Mouse (Mus musculus) hindbrain, embryonic 15.5 days (tissue): Measurements from ENCODE around the gene Nectin4. TPM values are rescaled to one million over a fixed set of nuclear protein-coding genes. Genes with fewer than 3 reads are reported as not detected.

Experiments
- ATAC-seq: fragments of 200-750 bp; cut with Nextera tagmentation; 2 replicates; pipeline ENCODE4 v1.8.0; 2017; ENCODE audit warnings: low read depth, moderate number of reproducible peaks, moderate TSS enrichment; ENCODE audit not compliant: low FRiP score
- H3K27ac ChIP-seq: fragments of 300-500 bp; sonication (generic); replicated peaks from 2 replicates; pipeline ENCODE4 v1.5.1; 2015; ENCODE audit warnings: mild to moderate bottlenecking, inconsistent platforms
- H3K27me3 ChIP-seq: fragments of 300-500 bp; sonication (generic); 2 replicates; pipeline ENCODE4 v1.6.1; 2015; ENCODE audit warnings: control low read depth, inconsistent platforms
- H3K36me3 ChIP-seq: fragments of 300-500 bp; sonication (generic); 2 replicates; pipeline ENCODE4 v1.6.1; 2015; ENCODE audit warnings: control low read depth, inconsistent platforms
- H3K4me1 ChIP-seq: fragments of 300-500 bp; sonication (generic); replicated peaks from 2 replicates; pipeline ENCODE4 v1.6.1; 2015; ENCODE audit warnings: control low read depth, inconsistent platforms
- H3K4me2 ChIP-seq: fragments of 300-500 bp; sonication (generic); 2 replicates; pipeline ENCODE4 v1.6.1; 2015; ENCODE audit warnings: moderate library complexity, mild to moderate bottlenecking, inconsistent platforms
- H3K4me3 ChIP-seq: fragments of 300-500 bp; sonication (generic); 2 replicates; pipeline ENCODE4 v1.5.1; 2015; ENCODE audit warnings: mild to moderate bottlenecking, inconsistent platforms
- H3K9ac ChIP-seq: fragments of 300-500 bp; sonication (generic); 2 replicates; pipeline ENCODE4 v1.6.1; 2015; ENCODE audit warnings: inconsistent platforms
- H3K9me3 ChIP-seq: fragments of 300-500 bp; sonication (generic); 2 replicates; pipeline ENCODE4 v1.6.1; 2016; ENCODE audit warnings: control low read depth, inconsistent platforms
- WGBS: fragments of 180-500 bp; shearing (Covaris S2); methylation state at CpG from one replicate; pipeline ENCODE4 v1.1.7; 2015; 5-methylcytosine and 5-hydroxymethylcytosine counted together
- polyA plus RNA-seq: library from polyadenylated mRNA; unstranded; fragments of >200 nt; fragmentation: Nextera tagmentation; extraction: Ambion mirVana; gene quantifications from 2 replicates; pipeline ENCODE4 v1.2.1, GENCODE M21; 2015

Nectin4 gene
- polyA plus RNA-seq, 1 experiment from 2014 or later, result 3.5 TPM

GRCm38 (mm10) chr1:171388376-171389102, 18.6 kb downstream of the Nectin4 start, which contains the start of gene Arhgap30:
Arhgap30 (plus strand) TSS chr1:171388954.
- H3K27ac ChIP-seq, result no peak within 1 kb of the TSS
- H3K27me3 ChIP-seq, result no peaks in the 10 kb centered on the region
- H3K36me3 ChIP-seq, result no peaks in the 10 kb centered on the region
- no peak for ATAC-seq
- H3K9ac ChIP-seq, result no peak within 1 kb of the TSS
- H3K9me3 ChIP-seq, result no peaks in the 10 kb centered on the region
- no peak within 1 kb of the TSS for H3K4me3 ChIP-seq
- H3K4me2 ChIP-seq, result no peak within 1 kb of the TSS
- 85% methylated on average over 15 of the region's 15 CpGs for WGBS
- H3K4me1 ChIP-seq, result no peaks in the 10 kb centered on the region

GRCm38 (mm10) chr1:171390101-171390500, 20.2 kb downstream of the Nectin4 start:
- no peaks in the 10 kb centered on the region for H3K4me1 ChIP-seq
- ATAC-seq, result no peak
- H3K4me3 ChIP-seq, result no peak overlapping the region
- 80% methylated on average over 4 of the region's 4 CpGs for WGBS
- no peaks in the 10 kb centered on the region for H3K9me3 ChIP-seq
- no peak overlapping the region for H3K9ac ChIP-seq
- no peak overlapping the region for H3K27ac ChIP-seq
- no peaks in the 10 kb centered on the region for H3K27me3 ChIP-seq
- no peak overlapping the region for H3K4me2 ChIP-seq
- no peaks in the 10 kb centered on the region for H3K36me3 ChIP-seq

- H3K4me1 ChIP-seq, result no peaks in the 10 kb centered on the region
- H3K36me3 ChIP-seq, result no peaks in the 10 kb centered on the region
- H3K27me3 ChIP-seq, result no peaks in the 10 kb centered on the region
- no peak overlapping the region for H3K9ac ChIP-seq
- H3K9me3 ChIP-seq, result no peaks in the 10 kb centered on the region
- no peak overlapping the region for H3K4me2 ChIP-seq
- WGBS, result 82% methylated on average over 4 of the region's 4 CpGs
- ATAC-seq, result no peak
- H3K4me3 ChIP-seq, result no peak overlapping the region
- no peak overlapping the region for H3K27ac ChIP-seq
Measured at GRCm38 (mm10) chr1:171401821-171402220, 31.9 kb downstream of the Nectin4 start.

GRCm38 (mm10) chr1:171402991-171403390, 33.1 kb downstream of the Nectin4 start:
- WGBS, result 85% methylated on average over 9 of the region's 9 CpGs
- H3K9ac ChIP-seq, result no peak overlapping the region
- H3K9me3 ChIP-seq, result no peaks in the 10 kb centered on the region
- no peaks in the 10 kb centered on the region for H3K36me3 ChIP-seq
- no peak overlapping the region for H3K4me3 ChIP-seq
- H3K27ac ChIP-seq, result no peak overlapping the region
- no peak overlapping the region for H3K4me2 ChIP-seq
- ATAC-seq, result no peak
- H3K4me1 ChIP-seq, result no peaks in the 10 kb centered on the region
- 0 out of 2 replicates have a peak, but pooled peaks cover 8% of the 10 kb centered on the region for H3K27me3 ChIP-seq

- Histone ChIP-seq H3K27me3 (0 out of 2 replicates have a peak, but pooled peaks cover 13% of the 10 kb centered on the region), H3K9ac (no peak overlapping the region), H3K36me3 (no peaks in the 10 kb centered on the region), H3K9me3 (no peaks in the 10 kb centered on the region), H3K4me1 (no peaks in the 10 kb centered on the region; the same call in 1 of the 2 replicates), H3K4me3 (no peak overlapping the region), H3K4me2 (no peak overlapping the region), H3K27ac (no peak overlapping the region)
- no peak for ATAC-seq
- 83% methylated on average over 5 of the region's 5 CpGs for whole genome bisulfite sequencing
Measured at GRCm38 (mm10) chr1:171407263-171407662, 37.4 kb downstream of the Nectin4 start.

GRCm38 (mm10) chr1:171410231-171410630, 40.3 kb downstream of the Nectin4 start:
- ATAC-seq, result no peak
- Histone ChIP-seq H3K4me1 (peaks cover 23% of the 10 kb centered on the region), H3K36me3 (peaks cover under 1% of the 10 kb centered on the region; the same call in 1 of the 2 replicates), H3K27ac (no peak overlapping the region), H3K27me3 (0 out of 2 replicates have a peak, but pooled peaks cover 13% of the 10 kb centered on the region), H3K9me3 (no peaks in the 10 kb centered on the region), H3K4me3 (no peak overlapping the region), H3K4me2 (no peak overlapping the region), H3K9ac (no peak overlapping the region)
- whole genome bisulfite sequencing, result 82% methylated on average over 1 of the region's 1 CpGs

GRCm38 (mm10) chr1:171410947-171411484, 41.1 kb downstream of the Nectin4 start, which contains the start of gene Usf1:
Usf1 (plus strand) TSS chr1:171411313.
- ATAC-seq, result peak; percentile 98
- peak within 1 kb of the TSS; percentile 63 for H3K4me2 ChIP-seq
- WGBS, result under 1% methylated on average over 36 of the region's 36 CpGs
- H3K27ac ChIP-seq, result peak within 1 kb of the TSS; percentile 97
- peak within 1 kb of the TSS; percentile 86 for H3K9ac ChIP-seq
- no peaks in the 10 kb centered on the region for H3K9me3 ChIP-seq
- peak within 1 kb of the TSS; percentile 78 for H3K4me3 ChIP-seq
- 0 out of 2 replicates have a peak, but pooled peaks cover 13% of the 10 kb centered on the region for H3K27me3 ChIP-seq
- H3K4me1 ChIP-seq, result peaks cover 23% of the 10 kb centered on the region
- peaks cover 8% of the 10 kb centered on the region for H3K36me3 ChIP-seq

GRCm38 (mm10) chr1:171411492-171411941, 41.6 kb downstream of the Nectin4 start:
- peak overlapping the region; percentile 78 for H3K4me3 ChIP-seq
- under 1% methylated on average over 39 of the region's 39 CpGs for WGBS
- peak overlapping the region; percentile 63 for H3K4me2 ChIP-seq
- peaks cover 13% of the 10 kb centered on the region for H3K36me3 ChIP-seq
- ATAC-seq, result peak; percentile 87
- H3K9ac ChIP-seq, result peak overlapping the region; percentile 86
- no peaks in the 10 kb centered on the region for H3K9me3 ChIP-seq
- H3K27ac ChIP-seq, result peak overlapping the region; percentile 97
- 0 out of 2 replicates have a peak, but pooled peaks cover 13% of the 10 kb centered on the region for H3K27me3 ChIP-seq
- peaks cover 23% of the 10 kb centered on the region for H3K4me1 ChIP-seq

GRCm38 (mm10) chr1:171412001-171412441, 42.1 kb downstream of the Nectin4 start:
- Histone ChIP-seq H3K9me3 (no peaks in the 10 kb centered on the region), H3K27ac (peak overlapping the region; percentile 97), H3K4me2 (peak overlapping the region; percentile 63), H3K4me1 (peaks cover 23% of the 10 kb centered on the region), H3K4me3 (peak overlapping the region; percentile 78), H3K36me3 (peaks cover 18% of the 10 kb centered on the region), H3K9ac (peak overlapping the region; percentile 86), H3K27me3 (0 out of 2 replicates have a peak, but pooled peaks cover 13% of the 10 kb centered on the region)
- under 1% methylated on average over 20 of the region's 20 CpGs for WGBS
- ATAC-seq, result peak; percentile 6; the same call in 1 of the 2 replicates

GRCm38 (mm10) chr1:171412446-171412845, 42.5 kb downstream of the Nectin4 start:
- 20% methylated on average over 3 of the region's 3 CpGs for WGBS
- Histone ChIP-seq H3K4me1 (peaks cover 23% of the 10 kb centered on the region), H3K27ac (peak overlapping the region; percentile 97), H3K4me3 (peak overlapping the region; percentile 78), H3K9ac (peak overlapping the region; percentile 86), H3K9me3 (no peaks in the 10 kb centered on the region), H3K27me3 (0 out of 2 replicates have a peak, but pooled peaks cover 11% of the 10 kb centered on the region), H3K4me2 (peak overlapping the region; percentile 63), H3K36me3 (peaks cover 22% of the 10 kb centered on the region)
- no peak for ATAC-seq

GRCm38 (mm10) chr1:171413608-171414007, 43.7 kb downstream of the Nectin4 start:
- H3K9ac ChIP-seq, result no peak overlapping the region
- WGBS, result 79% methylated on average over 8 of the region's 8 CpGs

GRCm38 (mm10) chr1:171418660-171419059, 48.8 kb downstream of the Nectin4 start, which contains the start of gene Tstd1:
Tstd1 (plus strand) TSS chr1:171418872.
- Histone ChIP-seq H3K27ac (peak within 1 kb of the TSS; percentile 30; the same call in 1 of the 2 replicates), H3K4me2 (no peak within 1 kb of the TSS), H3K27me3 (no peaks in the 10 kb centered on the region), H3K4me3 (no peak within 1 kb of the TSS), H3K36me3 (peaks cover 52% of the 10 kb centered on the region), H3K9ac (no peak within 1 kb of the TSS), H3K4me1 (peaks cover 14% of the 10 kb centered on the region), H3K9me3 (no peaks in the 10 kb centered on the region)
- ATAC-seq, result no peak
- 93% methylated on average over 5 of the region's 5 CpGs for WGBS

More at GRCm38 (mm10) chr1:171413608-171414007, 43.7 kb downstream of the Nectin4 start:
- H3K4me2 ChIP-seq, result peak overlapping the region; percentile 63
- H3K36me3 ChIP-seq, result peaks cover 30% of the 10 kb centered on the region
- no peak overlapping the region for H3K27ac ChIP-seq
- peaks cover 23% of the 10 kb centered on the region for H3K4me1 ChIP-seq
- H3K27me3 ChIP-seq, result 0 out of 2 replicates have a peak, but pooled peaks cover 5% of the 10 kb centered on the region
- ATAC-seq, result no peak
- no peaks in the 10 kb centered on the region for H3K9me3 ChIP-seq
- no peak overlapping the region for H3K4me3 ChIP-seq
